Mouse (Mus musculus): ENCODE data around the gene Dennd1c. TPM values are rescaled to one million over a fixed set of nuclear protein-coding genes. Genes with fewer than 3 reads are reported as not detected.

Dennd1c gene
- polyA plus RNA-seq, 1 experiment = 0.03 TPM

DNA sequence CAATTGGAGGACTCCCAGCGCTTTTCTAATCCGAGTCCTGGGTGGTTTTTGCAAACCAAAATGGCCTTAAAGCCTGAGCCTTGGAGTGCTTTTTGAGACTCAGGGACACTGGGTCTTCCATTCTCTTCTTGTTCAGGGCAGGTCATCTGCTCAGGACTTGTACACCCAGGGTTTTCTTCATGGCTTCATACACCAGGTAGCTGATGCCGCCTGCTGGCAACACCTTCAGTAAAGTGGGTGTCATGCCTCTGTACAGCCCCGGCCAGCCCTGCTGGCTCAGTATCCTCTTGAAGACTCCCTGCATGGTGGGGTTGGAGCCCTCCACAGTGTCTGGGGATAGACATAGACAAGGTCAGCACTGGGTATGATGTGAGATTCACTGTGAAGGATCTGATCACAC, 45.5 kb downstream of the Dennd1c start:
- no peak for TF ChIP-seq TAL1 (IDR thresholded peaks at IDR 0.05; ENCODE audit: low read length)
- TF ChIP-seq GATA1 (IDR thresholded peaks at IDR 0.05; ENCODE audit: low read length) = no peak
- Histone ChIP-seq H3K27me3 (ENCODE audit: control insufficient read depth) (peaks cover 5% of the 10 kb centered on the region), H3K9me3 (ENCODE audit: control insufficient read depth, low read length) (no peaks in the 10 kb centered on the region), H3K4me1 (ENCODE audit: control insufficient read depth) (peaks cover 41% of the 10 kb centered on the region), H3K36me3 (ENCODE audit: control insufficient read depth) (peaks cover 19% of the 10 kb centered on the region), H3K4me3 (replicated peaks) (peak overlapping the region; percentile 77)

DNA sequence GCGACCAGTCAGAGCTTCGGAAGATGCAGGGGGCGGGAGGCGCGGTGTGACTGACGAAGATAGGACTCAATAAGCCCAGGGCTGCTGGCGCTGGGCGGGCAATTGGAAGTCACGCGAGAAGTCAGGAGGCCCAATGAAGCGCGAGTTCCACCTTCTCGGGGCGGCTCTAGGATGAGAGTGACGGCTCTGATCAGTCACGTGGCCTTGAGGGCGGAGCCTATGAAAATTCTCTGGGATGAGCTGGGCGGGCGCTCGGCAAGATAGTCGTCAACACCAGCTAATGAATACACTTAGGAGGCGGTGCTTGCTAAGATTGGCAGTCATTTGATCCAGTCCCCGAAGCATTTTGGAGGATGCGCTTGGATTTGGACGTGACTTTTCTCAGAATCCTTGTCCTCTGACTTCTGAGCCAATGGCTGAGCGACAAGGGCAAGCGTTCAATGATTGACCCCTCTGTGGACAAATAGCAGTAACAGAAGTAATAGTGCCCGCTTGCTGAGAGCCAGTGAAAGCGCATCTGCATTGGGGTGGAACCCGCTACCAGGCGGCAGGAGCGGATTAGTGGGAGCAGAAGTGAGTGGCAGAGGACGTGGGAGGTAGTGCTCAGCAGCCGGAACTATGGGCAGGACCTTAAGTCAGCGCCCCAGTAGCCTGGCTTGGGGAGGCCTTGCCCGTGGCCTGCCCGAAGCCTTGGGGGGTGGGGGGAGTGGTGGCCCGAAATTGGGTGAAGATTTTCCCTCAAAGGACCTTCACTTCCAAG, 46.5 kb downstream of the Dennd1c start:
- peak overlapping the region; percentile 77 for H3K4me3 ChIP-seq (replicated peaks)
- H3K36me3 ChIP-seq (ENCODE audit: control insufficient read depth) = peaks cover 29% of the 10 kb centered on the region
- H3K27me3 ChIP-seq (ENCODE audit: control insufficient read depth) = 0 out of 2 replicates have a peak, but pooled peaks cover 2% of the 10 kb centered on the region
- H3K9me3 ChIP-seq (ENCODE audit: control insufficient read depth, low read length) = no peaks in the 10 kb centered on the region
- H3K4me1 ChIP-seq (ENCODE audit: control insufficient read depth) = peaks cover 51% of the 10 kb centered on the region
- TF ChIP-seq TAL1 (IDR thresholded peaks at IDR 0.05; ENCODE audit: low read length) (0 out of 3 replicates have a peak, but pooled peaks have one; percentile 12), GATA1 (IDR thresholded peaks at IDR 0.05; ENCODE audit: low read length) (no peak)

DNA sequence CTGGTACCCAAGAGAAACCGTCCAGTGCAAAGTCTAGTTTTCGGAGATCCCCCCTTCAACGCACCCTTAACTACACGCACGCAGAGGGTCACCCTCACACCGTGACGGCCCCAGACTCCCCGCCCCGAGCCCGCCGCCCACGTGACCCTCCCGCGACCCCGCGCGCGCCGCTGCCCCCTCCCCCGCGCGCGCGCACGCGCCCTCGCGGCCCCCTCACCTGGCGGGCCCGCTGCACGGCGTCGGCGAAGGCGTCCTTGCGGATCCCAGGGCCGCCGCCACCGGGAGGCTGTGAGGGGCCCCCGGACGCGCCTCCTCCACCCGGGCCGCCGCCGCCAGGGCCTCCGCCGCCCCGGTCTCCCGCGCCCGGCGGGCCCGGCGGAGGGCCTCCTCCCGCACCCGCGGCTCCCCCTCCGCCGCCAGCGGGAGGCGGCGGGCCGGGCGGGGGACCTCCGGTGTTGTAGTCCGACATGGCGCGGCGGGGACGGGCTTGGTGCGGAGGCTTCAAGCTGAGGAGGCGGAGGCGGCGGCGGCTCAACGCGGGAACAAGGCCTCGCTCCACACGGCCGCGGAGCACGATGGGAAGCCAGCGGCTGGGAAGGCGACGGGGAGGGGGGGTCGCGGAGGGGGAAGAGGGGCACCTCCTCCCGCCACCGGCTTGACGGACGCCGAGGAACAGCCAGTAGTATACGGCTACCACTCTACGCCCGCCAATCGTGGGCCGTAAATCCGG, 47.2 kb downstream of the Dennd1c start, which contains the start of gene Khsrp:
Gene Khsrp (minus strand): TSS at position 592 of the 730 bp plus-strand sequence.
- Histone ChIP-seq H3K36me3 (ENCODE audit: control insufficient read depth) (peaks cover 36% of the 10 kb centered on the region), H3K27me3 (ENCODE audit: control insufficient read depth) (0 out of 2 replicates have a peak, but pooled peaks cover 2% of the 10 kb centered on the region), H3K9me3 (ENCODE audit: control insufficient read depth, low read length) (no peaks in the 10 kb centered on the region), H3K4me1 (ENCODE audit: control insufficient read depth) (peaks cover 58% of the 10 kb centered on the region), H3K4me3 (replicated peaks) (peak within 1 kb of the TSS; percentile 77)
- TF ChIP-seq GATA1 (IDR thresholded peaks at IDR 0.05; ENCODE audit: low read length) (no peak), TAL1 (IDR thresholded peaks at IDR 0.05; ENCODE audit: low read length) (no peak)

GRCm38 (mm10) chr17:57029691-57030090, 48.6 kb downstream of the Dennd1c start:
- TF ChIP-seq GATA1 (IDR thresholded peaks at IDR 0.05; ENCODE audit: low read length) = no peak; the same call in 1 of the 2 replicates
- Histone ChIP-seq H3K4me1 (ENCODE audit: control insufficient read depth) (peaks cover 72% of the 10 kb centered on the region), H3K4me3 (replicated peaks) (peak overlapping the region; percentile 77), H3K36me3 (ENCODE audit: control insufficient read depth) (peaks cover 50% of the 10 kb centered on the region), H3K27me3 (ENCODE audit: control insufficient read depth) (0 out of 2 replicates have a peak, but pooled peaks cover 2% of the 10 kb centered on the region), H3K9me3 (ENCODE audit: control insufficient read depth, low read length) (no peaks in the 10 kb centered on the region)

- H3K36me3 ChIP-seq (ENCODE audit: control insufficient read depth) = peaks cover 72% of the 10 kb centered on the region
- H3K27me3 ChIP-seq (ENCODE audit: control insufficient read depth) = 0 out of 2 replicates have a peak, but pooled peaks cover 2% of the 10 kb centered on the region
- peaks cover 78% of the 10 kb centered on the region for H3K4me1 ChIP-seq (ENCODE audit: control insufficient read depth)
- no peak overlapping the region for H3K4me3 ChIP-seq (replicated peaks)
- no peaks in the 10 kb centered on the region for H3K9me3 ChIP-seq (ENCODE audit: control insufficient read depth, low read length)
- TF ChIP-seq GATA1 (IDR thresholded peaks at IDR 0.05; ENCODE audit: low read length) = no peak
- TF ChIP-seq TAL1 (IDR thresholded peaks at IDR 0.05; ENCODE audit: low read length) = 0 out of 3 replicates have a peak, but pooled peaks have one; percentile 17
Measured at GRCm38 (mm10) chr17:57027471-57027870, 50.8 kb downstream of the Dennd1c start.

DNA sequence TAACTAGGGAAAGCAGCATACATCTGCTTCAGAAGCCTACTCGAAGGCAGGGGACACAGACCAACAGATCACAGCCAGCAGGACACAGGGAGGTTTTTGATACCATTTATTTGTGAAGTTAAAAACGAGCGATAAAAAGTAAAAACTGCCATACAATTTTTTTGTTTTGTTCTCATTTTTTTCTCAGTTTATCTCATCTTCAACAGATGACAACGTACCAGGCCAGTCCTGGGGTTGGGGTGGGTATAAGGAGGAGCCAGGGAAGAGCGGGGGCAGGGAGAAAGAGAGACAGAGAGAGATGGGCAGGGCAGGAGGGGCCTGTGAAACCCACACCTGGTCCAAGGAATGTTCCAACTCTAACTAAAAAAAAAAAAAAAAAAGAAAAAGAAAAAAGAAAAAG, 57.4 kb downstream of the Dennd1c start:
- Histone ChIP-seq H3K4me3 (replicated peaks) (no peak overlapping the region), H3K4me1 (ENCODE audit: control insufficient read depth) (peaks cover 75% of the 10 kb centered on the region), H3K9me3 (ENCODE audit: control insufficient read depth, low read length) (no peaks in the 10 kb centered on the region), H3K36me3 (ENCODE audit: control insufficient read depth) (peaks cover 76% of the 10 kb centered on the region), H3K27me3 (ENCODE audit: control insufficient read depth) (0 out of 2 replicates have a peak, but pooled peaks cover 2% of the 10 kb centered on the region)
- TF ChIP-seq TAL1 (IDR thresholded peaks at IDR 0.05; ENCODE audit: low read length) (no peak), GATA1 (IDR thresholded peaks at IDR 0.05; ENCODE audit: low read length) (no peak)

DNA sequence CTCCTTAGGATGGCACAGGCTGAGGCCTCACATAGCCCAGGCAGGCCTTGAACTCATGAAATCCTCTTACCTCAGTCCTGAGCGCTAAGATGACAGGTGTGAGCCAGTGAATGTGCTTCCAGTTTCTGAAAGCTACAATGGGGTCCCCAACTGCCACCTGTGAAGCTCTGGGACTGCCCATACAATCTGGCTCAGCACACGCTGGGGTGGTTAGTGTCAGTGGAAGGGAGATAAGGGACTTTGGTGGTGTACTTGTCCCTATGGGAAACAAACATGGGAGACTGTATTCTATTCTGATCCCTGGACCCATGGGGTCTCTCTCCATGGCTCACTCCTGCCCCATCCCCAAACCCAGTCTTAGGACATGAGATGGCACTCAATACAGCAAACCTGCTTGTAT, 58.6 kb downstream of the Dennd1c start:
- H3K4me1 ChIP-seq (ENCODE audit: control insufficient read depth) = peaks cover 64% of the 10 kb centered on the region
- no peaks in the 10 kb centered on the region for H3K27me3 ChIP-seq (ENCODE audit: control insufficient read depth)
- H3K9me3 ChIP-seq (ENCODE audit: control insufficient read depth, low read length) = no peaks in the 10 kb centered on the region
- peaks cover 64% of the 10 kb centered on the region for H3K36me3 ChIP-seq (ENCODE audit: control insufficient read depth)
- TF ChIP-seq TAL1 (IDR thresholded peaks at IDR 0.05; ENCODE audit: low read length) (peak; percentile 69), GATA1 (IDR thresholded peaks at IDR 0.05; ENCODE audit: low read length) (peak; percentile 57; the same call in 1 of the 2 replicates)
- H3K4me3 ChIP-seq (replicated peaks) = peak overlapping the region; percentile 5

Other genes with a start within 250 kb of the Dennd1c start
- 26.9 and 29.2 TPM in 2 replicates for gene Rfx2, start 247.5 kb downstream of the Dennd1c start, polyA plus RNA-seq (2012)
- gene Acsbg2, start 204.1 kb downstream of the Dennd1c start, polyA plus RNA-seq (2012) = not detected in 2 replicates
- not detected in 2 replicates for gene 1700061G19Rik, start 203.0 kb downstream of the Dennd1c start, polyA plus RNA-seq (2012)
- gene Mllt1, start 143.1 kb downstream of the Dennd1c start, polyA plus RNA-seq (2012) = 5.1 and 5.8 TPM in 2 replicates
- gene Acer1, start 96.4 kb downstream of the Dennd1c start, polyA plus RNA-seq (2012) = 0.01 TPM in 1 of 2 replicates, not detected in the other
- gene Clpp, start 88.2 kb downstream of the Dennd1c start, polyA plus RNA-seq (2012) = 12.3 and 14.6 TPM in 2 replicates
- 2.1 and 2.9 TPM in 2 replicates for gene Alkbh7, start 81.2 kb downstream of the Dennd1c start, polyA plus RNA-seq (2012)
- not detected in 2 replicates for gene Pspn, start 78.5 kb downstream of the Dennd1c start, polyA plus RNA-seq (2012)
- 31.9 and 32.9 TPM in 2 replicates for gene Gtf2f1, start 67.2 kb downstream of the Dennd1c start, polyA plus RNA-seq (2012)
- gene Gm17949, start 67.0 kb downstream of the Dennd1c start, polyA plus RNA-seq (2012) = not detected in 2 replicates
- gene Khsrp, start 47.0 kb downstream of the Dennd1c start, polyA plus RNA-seq (2012) = 31.3 and 33.6 TPM in 2 replicates
- not detected in 2 replicates for gene Slc25a41, start 36.9 kb downstream of the Dennd1c start, polyA plus RNA-seq (2012)
- 0.05 TPM in 2 replicates for gene Crb3, start 19.4 kb downstream of the Dennd1c start, polyA plus RNA-seq (2012)
- gene Slc25a23, start 18.7 kb downstream of the Dennd1c start, polyA plus RNA-seq (2012) = 0.21 and 0.26 TPM in 2 replicates
- gene Tubb4a, start 9.3 kb upstream of the Dennd1c start, polyA plus RNA-seq (2012) = not detected in 2 replicates
- 0.04 TPM in 1 of 2 replicates, not detected in the other for gene Tnfsf9, start 26.8 kb upstream of the Dennd1c start, polyA plus RNA-seq (2012)
- gene Cd70, start 71.3 kb upstream of the Dennd1c start, polyA plus RNA-seq (2012) = not detected in 2 replicates
- 0.02 TPM in 1 of 2 replicates, not detected in the other for gene Tnfsf14, start 115.7 kb upstream of the Dennd1c start, polyA plus RNA-seq (2012)
- 0.11 and 0.12 TPM in 2 replicates for gene C3, start 149.6 kb upstream of the Dennd1c start, polyA plus RNA-seq (2012)
- gene Gpr108, start 169.9 kb upstream of the Dennd1c start, polyA plus RNA-seq (2012) = 1.4 and 1.9 TPM in 2 replicates
- 0.04 and 0.18 TPM in 2 replicates for gene Trip10, start 170.9 kb upstream of the Dennd1c start, polyA plus RNA-seq (2012)
- 0.18 and 0.21 TPM in 2 replicates for gene Vav1, start 200.6 kb upstream of the Dennd1c start, polyA plus RNA-seq (2012)